Comparison of ENCODE assay signal across 8 mouse cellular contexts in genomic region chr3:30514051-30514754, GRCm38 (mm10). TPM values are rescaled to one million over a fixed set of nuclear protein-coding genes. Genes with fewer than 3 reads are reported as not detected.
DNase-seq lines count a peak whose midpoint lies in the region; ATAC-seq and TF ChIP-seq lines count a peak whose summit lies in the region.

No protein-coding gene starts in this region.

- peak overlapping the region; percentile 79 for H3K4me2 ChIP-seq in heart, embryonic 15.5 days
- H3K4me2 ChIP-seq in midbrain, embryonic 13.5 days (replicated peaks), result peak overlapping the region; percentile 76

- TF ChIP-seq CTCF in cerebellum, adult 2 months (IDR thresholded peaks at IDR 0.05; ENCODE audit: borderline replicate concordance, insufficient read depth, low read depth, low read length), result no peak

- peak overlapping the region; percentile 42 for H3K9ac ChIP-seq in heart, embryonic 15.5 days
- peak overlapping the region; percentile 60 for H3K9ac ChIP-seq in midbrain, embryonic 13.5 days (replicated peaks)

- H3K27me3 ChIP-seq in cerebellum, adult 2 months (ENCODE audit: control insufficient read depth, insufficient read depth, low read length), result peaks cover 19% of the 10 kb centered on the region; the same call in 1 of the 2 replicates
- H3K27me3 ChIP-seq in heart, embryonic 15.5 days, result peaks cover 66% of the 10 kb centered on the region
- peaks cover 65% of the 10 kb centered on the region for H3K27me3 ChIP-seq in midbrain, embryonic 13.5 days

- peak; percentile 18 to 53 for DNase-seq in cerebellum, adult 2 months
- DNase-seq in cerebellum, adult 11-12 months, result no peak
- peak; percentile 45 for DNase-seq in kidney, postnatal 14 days
- DNase-seq in layer of hippocampus, postnatal 14 days (ENCODE audit: low spot score in 2 of 2), result no peak

- peaks cover 4% of the 10 kb centered on the region for H3K4me1 ChIP-seq in cerebellum, adult 2 months (ENCODE audit: control insufficient read depth, insufficient read depth, low read length)
- no peaks in the 10 kb centered on the region for H3K4me1 ChIP-seq in brown adipose tissue, adult 24 weeks (ENCODE audit: control insufficient read depth, insufficient read depth, insufficient read length, low read length)
- H3K4me1 ChIP-seq in heart, embryonic 15.5 days (replicated peaks), result peaks cover 21% of the 10 kb centered on the region
- peaks cover 35% of the 10 kb centered on the region for H3K4me1 ChIP-seq in midbrain, embryonic 13.5 days (replicated peaks)

- H3K36me3 ChIP-seq in heart, embryonic 15.5 days, result no peaks in the 10 kb centered on the region
- no peaks in the 10 kb centered on the region for H3K36me3 ChIP-seq in midbrain, embryonic 13.5 days

- 2% methylated on average over 52 of the region's 52 CpGs for WGBS in cerebellum, adult 2 months
- under 1% methylated on average over 52 of the region's 52 CpGs for WGBS in heart, embryonic 15.5 days
- WGBS in midbrain, embryonic 13.5 days, result under 1% methylated on average over 52 of the region's 52 CpGs

- H3K4me3 ChIP-seq in cerebellum, adult 2 months (replicated peaks; ENCODE audit: insufficient read depth, low read depth, low read length), result no peak overlapping the region
- H3K4me3 ChIP-seq in brown adipose tissue, adult 24 weeks (ENCODE audit: insufficient read depth, low read depth, low read length), result peak overlapping the region; percentile 67
- peak overlapping the region; percentile 53 for H3K4me3 ChIP-seq in heart, embryonic 15.5 days
- H3K4me3 ChIP-seq in midbrain, embryonic 13.5 days (replicated peaks), result peak overlapping the region; percentile 42

- TF ChIP-seq POLR2A in cerebellum, adult 2 months (IDR thresholded peaks at IDR 0.05; ENCODE audit: borderline replicate concordance, insufficient read depth, low read length), result no peak

- no peaks in the 10 kb centered on the region for H3K9me3 ChIP-seq in heart, embryonic 15.5 days (replicated peaks)
- H3K9me3 ChIP-seq in midbrain, embryonic 13.5 days, result no peaks in the 10 kb centered on the region

- ATAC-seq in heart, embryonic 15.5 days (replicated peaks; ENCODE audit: insufficient number of reproducible peaks, insufficient read depth, low FRiP score, low read depth), result no peak
- peak; percentile 16; the same call in 1 of the 2 replicates for ATAC-seq in midbrain, embryonic 13.5 days
- no peak for ATAC-seq in erythroid progenitor cell, adult 5-6 weeks (replicated peaks; ENCODE audit: low FRiP score, poor library complexity, severe bottlenecking)

- no peak overlapping the region for H3K27ac ChIP-seq in cerebellum, adult 2 months (ENCODE audit: insufficient read depth, low read length)
- H3K27ac ChIP-seq in brown adipose tissue, adult 24 weeks (replicated peaks; ENCODE audit: low read depth, low read length), result no peak overlapping the region
- H3K27ac ChIP-seq in heart, embryonic 15.5 days, result peak overlapping the region; percentile 73
- H3K27ac ChIP-seq in midbrain, embryonic 13.5 days, result no peak overlapping the region

RNA-seq across cellular contexts. Expression of gene Mecom, which starts 33.6 kb away (rescaled TPM):
- polyA plus RNA-seq in cerebellum, adult 2 months (2012; rRNA removed), result 2.6 and 4.3 TPM in 2 replicates
- polyA plus RNA-seq in brown adipose tissue, adult 24 weeks (2012; ENCODE audit: insufficient read depth, insufficient read length, missing spikeins), result 6.1 and 9.2 TPM in 2 replicates
- polyA plus RNA-seq in heart, embryonic 15.5 days (2015; fragmentation: Nextera tagmentation; extraction: Ambion mirVana), result 17.3 and 24.1 TPM in 2 replicates
- polyA plus RNA-seq in midbrain, embryonic 13.5 days (2015; fragmentation: Nextera tagmentation; extraction: Ambion mirVana), result 11.1 and 13.4 TPM in 2 replicates
- total RNA-seq in erythroid progenitor cell, adult 5-6 weeks (2015; ENCODE audit: low replicate concordance), result not detected in 2 replicates
- total RNA-seq in erythroid progenitor cell, adult 5-6 weeks (2017; ENCODE audit: low replicate concordance), result 0.64 and 0.68 TPM in 2 replicates
- total RNA-seq in layer of hippocampus, postnatal 14 days (2021), result 1 to 10 TPM; 5.0 to 6.9 TPM

Comparison
In these comparisons a context has a peak if more than half of its experiments do, and no peak if none do; other contexts are left out.
1. DNase-seq: peak in cerebellum, adult 2 months (2 of 2) and kidney, postnatal 14 days (single experiment); none in cerebellum, adult 11-12 months (single experiment) and layer of hippocampus, postnatal 14 days (0 of 2).